Mouse (Mus musculus) myocyte (in vitro differentiated cells): ENCODE data around the gene Slc13a5. TPM values are rescaled to one million over a fixed set of nuclear protein-coding genes. Genes with fewer than 3 reads are reported as not detected.

ENCODE experiments used
- H3K27me3 ChIP-seq: one replicate; pipeline ENCODE4 v1.6.1; 2011; ENCODE audit not compliant: control insufficient read depth, insufficient read depth, insufficient read length
- H3K36me3 ChIP-seq: one replicate; pipeline ENCODE4 v1.6.1; 2011; ENCODE audit not compliant: control insufficient read depth, insufficient read depth
- H3K4me2 ChIP-seq: one replicate; pipeline ENCODE4 v1.6.1; 2011; ENCODE audit warnings: low read depth, control low read depth
- H3K4me3 ChIP-seq: one replicate; pipeline ENCODE4 v1.5.1; 2011; ENCODE audit warnings: mild to moderate bottlenecking, control low read depth, moderate library complexity
- H3K79me2 ChIP-seq: one replicate; pipeline ENCODE4 v1.6.1; 2011; ENCODE audit not compliant: control insufficient read depth, insufficient read depth
- H3ac ChIP-seq: one replicate; pipeline ENCODE4 v1.6.1; 2011; ENCODE audit not compliant: control insufficient read depth, insufficient read length
- CEBPB ChIP-seq: IDR thresholded peaks from 2 replicates; pipeline ENCODE4 v1.6.1; 2011; ENCODE audit warnings: mild to moderate bottlenecking, moderate library complexity; ENCODE audit not compliant: poor library complexity, insufficient read depth, severe bottlenecking
- E2F4 ChIP-seq: IDR thresholded peaks from one replicate; pipeline ENCODE4 v1.6.1; 2011; ENCODE audit warnings: mild to moderate bottlenecking, control low read depth, moderate library complexity; ENCODE audit not compliant: insufficient read depth
- MAX ChIP-seq: IDR thresholded peaks from one replicate; pipeline ENCODE4 v1.6.1; 2011; ENCODE audit warnings: low read depth, mild to moderate bottlenecking, control low read depth
- MYOD1 ChIP-seq, 3 experiments: IDR thresholded peaks; one replicate each; pipeline ENCODE4 v1.6.1; 2011; ENCODE audit warnings: control low read depth in 2 of 3, low read depth in 2 of 3, mild to moderate bottlenecking in 2 of 3, moderate library complexity in 1 of 3; ENCODE audit not compliant: insufficient read length in 2 of 3, control insufficient read depth in 1 of 3
- MYOG ChIP-seq, 3 experiments: IDR thresholded peaks; one replicate each; pipeline ENCODE4 v1.6.1; 2011; ENCODE audit warnings: control low read depth in 2 of 3, low read depth in 2 of 3, mild to moderate bottlenecking in 2 of 3; ENCODE audit not compliant: insufficient read length in 2 of 3, control insufficient read depth in 1 of 3, insufficient read depth in 1 of 3
- POLR2A ChIP-seq: IDR thresholded peaks from one replicate; pipeline ENCODE4 v1.6.1; 2011; ENCODE audit warnings: low read depth, mild to moderate bottlenecking, control low read depth, moderate library complexity; ENCODE audit not compliant: insufficient read length
- POLR2AphosphoS2 ChIP-seq: IDR thresholded peaks from one replicate; pipeline ENCODE4 v1.6.1; 2011; ENCODE audit warnings: low read depth, control low read depth; ENCODE audit not compliant: insufficient read length
- REST ChIP-seq: IDR thresholded peaks from one replicate; pipeline ENCODE4 v1.6.1; 2011; ENCODE audit warnings: mild to moderate bottlenecking, control low read depth, moderate library complexity; ENCODE audit not compliant: insufficient read depth, insufficient read length
- SRF ChIP-seq: IDR thresholded peaks from one replicate; pipeline ENCODE4 v1.6.1; 2011; ENCODE audit warnings: low read depth; ENCODE audit not compliant: control insufficient read depth, insufficient read length
- TCF12 ChIP-seq: IDR thresholded peaks from one replicate; pipeline ENCODE4 v1.6.1; 2011; ENCODE audit warnings: mild to moderate bottlenecking, control low read depth; ENCODE audit not compliant: poor library complexity, insufficient read depth, severe bottlenecking
- TCF3 ChIP-seq: IDR thresholded peaks from one replicate; pipeline ENCODE4 v1.6.1; 2011; ENCODE audit warnings: low read depth, control low read depth; ENCODE audit not compliant: insufficient read length
- polyA plus RNA-seq: library from polyadenylated mRNA; unstranded; fragments of >200 nt; fragmentation: generic; extraction: Trizol; gene quantifications from one replicate; pipeline ENCODE4 v1.2.1, GENCODE M21; 2012; ENCODE audit warnings: missing spikeins

Gene Slc13a5
- polyA plus RNA-seq, 1 experiment = 0.72 TPM

- no peaks in the 10 kb centered on the region for H3K36me3 ChIP-seq
- no peaks in the 10 kb centered on the region for H3K27me3 ChIP-seq
- TF ChIP-seq MYOD1 (IDR thresholded peaks at IDR 0.05; ENCODE audit: control insufficient read depth in 1 of 3, insufficient read length in 2 of 3, low read depth in 2 of 3) (peak in 2 of 3 experiments; percentile 25 to 56), CEBPB (no peak), MYOG (IDR thresholded peaks at IDR 0.05; ENCODE audit: control insufficient read depth in 1 of 3, insufficient read depth in 1 of 3, insufficient read length in 2 of 3, low read depth in 2 of 3) (peak in 2 of 3 experiments; percentile 71 to 73)
- H3K79me2 ChIP-seq = no peaks in the 10 kb centered on the region
- H3K4me2 ChIP-seq = no peak overlapping the region
- H3K4me3 ChIP-seq = no peak overlapping the region
- no peak overlapping the region for H3ac ChIP-seq
Measured at GRCm38 (mm10) chr11:72228513-72228912, 38.5 kb downstream of the Slc13a5 start.

DNA sequence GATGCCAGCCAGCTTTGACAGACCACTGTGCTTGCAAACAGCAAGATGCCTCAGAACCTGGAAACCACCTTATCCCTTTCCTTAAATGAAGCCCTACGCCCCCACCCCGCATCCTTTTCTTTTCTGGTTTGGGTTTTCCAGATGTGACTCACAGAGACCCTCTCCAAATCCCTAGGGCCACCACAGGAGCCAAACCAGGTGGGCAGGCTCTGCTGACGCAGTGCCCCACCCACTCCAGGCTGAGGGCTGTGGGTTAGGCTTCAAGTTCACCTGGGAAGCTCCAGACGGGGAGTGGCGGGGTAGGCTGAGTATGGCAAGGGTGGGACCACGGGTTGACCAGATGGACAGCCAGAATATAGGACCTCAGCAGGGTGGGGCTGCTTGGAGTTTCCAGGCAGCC lies 40.1 kb downstream of the Slc13a5 start:
- H3K27me3 ChIP-seq = no peaks in the 10 kb centered on the region
- no peak overlapping the region for H3K4me3 ChIP-seq
- TF ChIP-seq CEBPB (no peak), MYOG (IDR thresholded peaks at IDR 0.05; ENCODE audit: control insufficient read depth in 1 of 3, insufficient read depth in 1 of 3, insufficient read length in 2 of 3, low read depth in 2 of 3) (no peak), POLR2A (no peak)
- no peaks in the 10 kb centered on the region for H3K79me2 ChIP-seq
- H3K36me3 ChIP-seq = no peaks in the 10 kb centered on the region
- H3K4me2 ChIP-seq = no peak overlapping the region
- no peak overlapping the region for H3ac ChIP-seq

DNA sequence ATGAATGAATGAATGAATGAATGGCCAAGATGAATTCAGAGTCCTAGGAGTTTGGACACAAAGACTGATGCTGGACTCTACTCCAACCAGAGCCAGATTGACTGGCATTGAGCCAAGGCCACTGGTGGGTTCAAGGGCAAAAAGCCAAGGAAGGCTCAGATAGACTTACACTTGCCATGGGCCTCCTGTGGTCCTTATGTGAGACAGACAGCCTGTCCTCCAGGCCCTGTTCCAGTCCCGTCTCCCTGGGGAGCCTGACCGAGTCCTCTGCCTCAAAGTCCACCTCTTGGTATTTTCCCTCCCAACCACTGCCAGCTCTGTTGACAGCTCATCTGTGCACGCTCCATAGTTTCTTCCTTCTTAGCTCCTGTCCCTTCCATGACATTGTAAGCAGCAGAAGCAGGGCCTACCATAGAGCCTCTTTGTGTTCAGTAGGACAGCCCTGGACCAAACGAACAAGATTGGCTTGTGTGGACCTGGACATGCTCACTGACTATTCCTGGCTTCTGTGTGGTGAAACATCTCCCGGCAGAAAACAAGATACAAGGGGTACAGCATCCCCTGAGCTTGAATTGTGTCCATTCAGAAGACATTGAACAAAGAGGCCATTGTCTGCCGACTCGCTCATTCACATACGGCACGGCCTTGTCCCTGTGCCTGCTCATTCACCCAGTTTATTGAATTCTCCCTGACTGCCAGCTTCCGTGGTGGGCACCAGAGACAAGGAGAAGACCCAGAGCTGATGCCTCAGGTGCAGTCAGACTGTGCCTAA lies 40.8 kb downstream of the Slc13a5 start:
- no peak overlapping the region for H3K4me3 ChIP-seq
- TF ChIP-seq TCF3 (no peak), REST (no peak), TCF12 (no peak), MYOG (IDR thresholded peaks at IDR 0.05; ENCODE audit: control insufficient read depth in 1 of 3, insufficient read depth in 1 of 3, insufficient read length in 2 of 3, low read depth in 2 of 3) (no peak), POLR2A (no peak), POLR2AphosphoS2 (no peak), MYOD1 (IDR thresholded peaks at IDR 0.05; ENCODE audit: control insufficient read depth in 1 of 3, insufficient read length in 2 of 3, low read depth in 2 of 3) (no peak), CEBPB (no peak), E2F4 (no peak), SRF (no peak), MAX (no peak)
- no peak overlapping the region for H3ac ChIP-seq
- no peak overlapping the region for H3K4me2 ChIP-seq
- H3K79me2 ChIP-seq = no peaks in the 10 kb centered on the region
- H3K27me3 ChIP-seq = no peaks in the 10 kb centered on the region
- no peaks in the 10 kb centered on the region for H3K36me3 ChIP-seq

GRCm38 (mm10) chr11:72224865-72225264 lies 42.2 kb downstream of the Slc13a5 start:
- H3K4me2 ChIP-seq = peak overlapping the region; percentile 14
- no peak overlapping the region for H3ac ChIP-seq
- H3K36me3 ChIP-seq = no peaks in the 10 kb centered on the region
- H3K27me3 ChIP-seq = no peaks in the 10 kb centered on the region
- no peak for TF ChIP-seq TCF12
- no peak for TF ChIP-seq REST
- no peak for TF ChIP-seq MAX
- TF ChIP-seq CEBPB = no peak
- TF ChIP-seq TCF3 = no peak
- TF ChIP-seq E2F4 = no peak
- TF ChIP-seq POLR2AphosphoS2 = no peak
- TF ChIP-seq MYOG (IDR thresholded peaks at IDR 0.05; ENCODE audit: control insufficient read depth in 1 of 3, insufficient read depth in 1 of 3, insufficient read length in 2 of 3, low read depth in 2 of 3) = no peak
- no peak overlapping the region for H3K4me3 ChIP-seq
- no peaks in the 10 kb centered on the region for H3K79me2 ChIP-seq

- TF ChIP-seq MAX = no peak
- TF ChIP-seq REST = no peak
- no peak for TF ChIP-seq E2F4
- TF ChIP-seq SRF = no peak
- no peak for TF ChIP-seq MYOG (IDR thresholded peaks at IDR 0.05; ENCODE audit: control insufficient read depth in 1 of 3, insufficient read depth in 1 of 3, insufficient read length in 2 of 3, low read depth in 2 of 3)
- Histone ChIP-seq H3K27me3 (no peaks in the 10 kb centered on the region), H3K36me3 (no peaks in the 10 kb centered on the region), H3K4me3 (no peak overlapping the region), H3ac (no peak overlapping the region), H3K4me2 (no peak overlapping the region), H3K79me2 (no peaks in the 10 kb centered on the region)
Measured at GRCm38 (mm10) chr11:72223414-72223813, 43.6 kb downstream of the Slc13a5 start.
